Mouse (Mus musculus) embryonic facial prominence, embryonic 15.5 days (tissue): Measurements from ENCODE around the gene Tmem141. TPM values are rescaled to one million over a fixed set of nuclear protein-coding genes. Genes with fewer than 3 reads are reported as not detected.

Experiments
- ATAC-seq: fragments of 200-750 bp; cut with Nextera tagmentation; 2 replicates; pipeline ENCODE4 v1.8.0; 2017; ENCODE audit warnings: low read depth, moderate TSS enrichment; ENCODE audit not compliant: insufficient number of reproducible peaks, low FRiP score, low TSS enrichment
- H3K27ac ChIP-seq: fragments of 300-500 bp; sonication (generic); replicated peaks from 2 replicates; pipeline ENCODE4 v1.5.1; 2015; ENCODE audit warnings: mild to moderate bottlenecking, inconsistent platforms
- H3K27me3 ChIP-seq: fragments of 300-500 bp; sonication (generic); 2 replicates; pipeline ENCODE4 v1.6.1; 2015; ENCODE audit warnings: inconsistent platforms
- H3K36me3 ChIP-seq: fragments of 300-500 bp; sonication (generic); 2 replicates; pipeline ENCODE4 v1.6.1; 2015; ENCODE audit warnings: mild to moderate bottlenecking, inconsistent platforms
- H3K4me1 ChIP-seq: fragments of 300-500 bp; sonication (generic); 2 replicates; pipeline ENCODE4 v1.6.1; 2015; ENCODE audit warnings: inconsistent platforms
- H3K4me2 ChIP-seq: fragments of 300-500 bp; sonication (generic); replicated peaks from 2 replicates; pipeline ENCODE4 v1.6.1; 2015; ENCODE audit warnings: mild to moderate bottlenecking, inconsistent platforms
- H3K4me3 ChIP-seq: fragments of 300-500 bp; sonication (generic); replicated peaks from 2 replicates; pipeline ENCODE4 v1.5.1; 2015; ENCODE audit warnings: mild to moderate bottlenecking, inconsistent platforms
- H3K9ac ChIP-seq: fragments of 300-500 bp; sonication (generic); 2 replicates; pipeline ENCODE4 v1.6.1; 2015; ENCODE audit warnings: inconsistent platforms
- H3K9me3 ChIP-seq: fragments of 300-500 bp; sonication (generic); replicated peaks from 2 replicates; pipeline ENCODE4 v1.6.1; 2016; ENCODE audit warnings: inconsistent platforms
- WGBS: fragments of 180-500 bp; shearing (Covaris S2); methylation state at CpG from one replicate; pipeline ENCODE4 v1.1.7; 2015; 5-methylcytosine and 5-hydroxymethylcytosine counted together
- polyA plus RNA-seq: library from polyadenylated mRNA; unstranded; fragments of >200 nt; fragmentation: Nextera tagmentation; extraction: Ambion mirVana; gene quantifications from 2 replicates; pipeline ENCODE4 v1.2.1, GENCODE M21; 2015

Gene Tmem141
- polyA plus RNA-seq = 28.6 and 30.5 TPM in 2 replicates

DNA sequence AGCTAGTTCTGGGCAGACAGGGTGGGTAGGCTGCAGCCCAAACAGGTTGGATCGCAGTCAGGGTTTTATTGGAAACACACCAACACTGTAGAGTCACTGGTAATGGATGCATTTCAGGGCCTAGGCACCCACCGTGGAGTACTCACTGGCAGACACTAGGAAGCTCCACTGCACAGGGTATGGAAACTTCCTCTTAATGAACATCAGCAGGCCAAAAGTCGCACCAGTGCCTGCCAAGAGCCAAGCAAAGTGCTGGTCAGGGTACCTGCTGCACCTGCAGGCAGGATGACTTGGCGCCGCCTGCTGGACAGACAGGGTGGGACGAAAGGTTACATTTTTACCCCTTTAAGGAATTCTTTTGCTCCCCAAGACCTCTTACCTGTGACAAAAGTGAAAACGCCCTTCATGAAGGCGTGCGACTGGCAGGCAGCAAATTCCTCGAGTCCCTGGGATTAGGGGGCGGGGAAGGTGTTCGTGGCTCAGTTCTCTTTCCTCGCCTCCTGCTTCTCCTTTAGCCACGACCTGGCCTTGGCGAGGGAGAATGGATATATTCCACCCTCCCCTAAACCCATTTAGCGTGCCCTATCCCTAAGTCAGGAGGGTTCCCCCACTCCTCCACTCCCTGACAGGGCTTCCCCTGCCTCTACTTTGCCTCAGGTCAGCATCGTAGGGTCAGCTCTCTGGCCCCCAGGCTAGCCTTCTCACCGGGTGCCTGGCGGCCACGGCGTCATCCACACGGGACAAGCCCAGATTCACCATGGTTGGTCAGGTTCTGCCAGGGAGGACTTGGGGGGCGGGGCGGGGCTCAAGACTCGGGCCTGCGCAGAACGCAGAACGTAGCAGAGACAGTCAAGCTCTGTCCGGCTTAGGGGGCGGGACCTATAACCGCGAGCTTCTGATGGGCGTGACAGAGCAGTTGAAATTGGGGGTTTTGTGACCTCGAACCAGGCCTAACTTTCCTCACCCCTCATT lies at the start of gene Tmem141:
TSS of gene Tmem141 (minus strand) at position 777 of the 972 bp plus-strand sequence.
- peak within 1 kb of the TSS; percentile 83 for H3K4me2 ChIP-seq
- peaks cover 16% of the 10 kb centered on the region for H3K27me3 ChIP-seq
- ATAC-seq = peak; percentile 84
- H3K9ac ChIP-seq = peak within 1 kb of the TSS; percentile 35; the same call in 1 of the 2 replicates
- peak within 1 kb of the TSS; percentile 53 for H3K4me3 ChIP-seq
- peaks cover 22% of the 10 kb centered on the region for H3K4me1 ChIP-seq
- no peaks in the 10 kb centered on the region for H3K36me3 ChIP-seq
- WGBS = 5% methylated on average over 34 of the region's 34 CpGs
- H3K27ac ChIP-seq = peak within 1 kb of the TSS; percentile 71
- H3K9me3 ChIP-seq = no peaks in the 10 kb centered on the region

DNA sequence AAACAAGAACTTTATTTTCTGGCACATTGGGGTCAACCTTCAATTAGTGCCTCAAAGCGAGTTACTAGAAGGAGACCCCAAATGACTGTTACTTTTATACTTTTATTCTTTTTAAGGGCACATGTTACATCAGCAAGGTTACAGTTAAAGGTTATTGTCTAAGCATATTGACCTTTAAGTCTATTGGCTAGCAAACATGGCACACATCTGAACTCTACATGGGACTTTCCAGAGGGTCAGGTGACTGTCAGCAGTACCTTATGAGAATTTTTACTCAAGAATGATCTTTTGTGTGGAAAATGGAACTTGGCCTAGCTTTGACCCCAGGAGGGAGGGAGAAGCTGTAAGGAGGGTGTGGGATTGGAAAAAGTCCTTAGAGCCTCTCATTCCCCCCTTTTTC lies 44.7 kb upstream of the Tmem141 start:
- Histone ChIP-seq H3K9ac (no peak overlapping the region), H3K27me3 (no peaks in the 10 kb centered on the region), H3K27ac (no peak overlapping the region), H3K36me3 (no peaks in the 10 kb centered on the region), H3K4me2 (no peak overlapping the region), H3K4me3 (no peak overlapping the region), H3K9me3 (no peaks in the 10 kb centered on the region), H3K4me1 (no peaks in the 10 kb centered on the region)
- 62% methylated on average over 1 of the region's 1 CpGs for WGBS
- ATAC-seq = no peak

DNA sequence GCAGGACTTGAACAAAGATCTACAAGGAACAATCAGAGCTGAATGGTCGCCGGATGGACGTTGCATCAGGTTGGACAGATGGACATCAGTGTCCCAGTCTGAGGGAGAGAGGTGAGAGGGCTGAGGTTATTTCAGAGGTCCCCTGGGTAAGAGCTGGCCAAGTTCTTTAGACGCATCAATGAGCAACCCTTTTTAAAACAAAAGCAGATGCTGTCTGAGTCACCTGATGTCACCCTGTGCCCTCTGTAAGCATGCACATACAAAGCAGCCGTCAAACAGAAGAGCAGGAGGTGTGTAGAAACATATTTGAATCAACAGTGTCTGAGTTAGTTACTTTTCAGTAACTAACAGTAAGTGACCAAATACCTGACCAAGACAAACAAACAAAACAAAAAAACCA lies 42.3 kb upstream of the Tmem141 start:
- H3K4me1 ChIP-seq = no peaks in the 10 kb centered on the region
- no peak overlapping the region for H3K4me3 ChIP-seq
- H3K4me2 ChIP-seq = no peak overlapping the region
- no peaks in the 10 kb centered on the region for H3K27me3 ChIP-seq
- no peaks in the 10 kb centered on the region for H3K9me3 ChIP-seq
- ATAC-seq = no peak
- no peak overlapping the region for H3K9ac ChIP-seq
- H3K27ac ChIP-seq = no peak overlapping the region
- WGBS = 70% methylated on average over 5 of the region's 5 CpGs
- no peaks in the 10 kb centered on the region for H3K36me3 ChIP-seq

DNA sequence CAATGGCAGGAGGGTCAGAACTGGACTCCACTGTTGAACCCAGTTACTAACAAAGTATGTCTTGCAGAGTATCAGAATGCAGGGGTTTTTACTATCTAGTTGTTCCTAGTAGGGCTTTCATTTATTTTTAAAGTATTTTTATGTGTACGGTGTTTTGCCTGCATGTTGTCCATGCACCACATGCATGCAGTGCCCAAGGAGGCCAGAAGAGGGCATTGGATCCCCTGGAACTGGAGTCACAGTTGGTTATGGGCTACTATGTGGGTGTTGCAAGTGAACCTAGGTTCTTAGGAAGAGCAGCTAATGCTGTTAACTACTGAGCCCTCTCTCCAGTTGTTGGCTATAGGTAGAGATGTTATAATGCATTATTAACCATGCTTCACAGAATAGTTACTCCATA lies 41.7 kb upstream of the Tmem141 start:
- Histone ChIP-seq H3K9me3 (no peaks in the 10 kb centered on the region), H3K4me2 (no peak overlapping the region), H3K4me1 (no peaks in the 10 kb centered on the region), H3K27me3 (no peaks in the 10 kb centered on the region), H3K4me3 (no peak overlapping the region), H3K27ac (no peak overlapping the region), H3K36me3 (no peaks in the 10 kb centered on the region), H3K9ac (no peak overlapping the region)
- 60% methylated on average over 1 of the region's 1 CpGs for WGBS
- ATAC-seq = no peak

DNA sequence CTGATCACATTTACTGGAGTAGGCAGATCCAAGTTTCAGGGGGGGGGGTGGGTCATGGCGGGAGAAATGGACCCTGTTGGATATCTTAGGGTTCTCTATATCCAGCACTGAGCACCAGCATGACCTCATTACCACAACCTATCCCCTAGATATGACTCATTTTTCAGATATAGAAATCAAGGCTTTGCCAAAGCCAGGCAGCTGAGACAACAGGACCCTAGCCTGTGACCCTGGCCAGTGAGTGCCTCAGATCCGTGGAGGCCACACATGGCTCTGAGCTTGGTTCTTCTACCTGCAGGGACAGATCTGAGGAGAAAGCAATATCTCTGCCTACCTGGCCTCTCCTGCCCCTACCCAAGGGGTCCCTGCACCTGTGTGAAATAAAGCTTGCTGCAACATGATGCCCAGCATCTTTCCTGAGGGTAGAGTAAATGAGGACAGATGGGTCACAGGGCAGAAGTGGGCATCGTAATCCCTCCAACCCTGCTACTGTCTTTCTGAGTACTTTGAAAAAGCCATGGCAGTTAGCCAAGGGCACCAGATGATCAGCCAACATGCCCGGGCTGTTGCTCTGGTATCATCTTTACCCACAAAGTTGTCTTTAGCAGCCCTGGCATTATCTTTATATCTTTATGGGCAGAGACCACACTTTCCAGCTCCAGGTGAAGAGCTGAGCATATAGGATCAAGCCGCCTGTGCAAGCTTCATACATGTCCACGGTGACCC lies 39.6 kb upstream of the Tmem141 start:
- Histone ChIP-seq H3K27ac (no peak overlapping the region), H3K4me3 (no peak overlapping the region), H3K9me3 (no peaks in the 10 kb centered on the region), H3K27me3 (no peaks in the 10 kb centered on the region), H3K9ac (no peak overlapping the region), H3K4me2 (no peak overlapping the region), H3K36me3 (no peaks in the 10 kb centered on the region), H3K4me1 (no peaks in the 10 kb centered on the region)
- WGBS = 79% methylated on average over 6 of the region's 6 CpGs
- ATAC-seq = no peak

DNA sequence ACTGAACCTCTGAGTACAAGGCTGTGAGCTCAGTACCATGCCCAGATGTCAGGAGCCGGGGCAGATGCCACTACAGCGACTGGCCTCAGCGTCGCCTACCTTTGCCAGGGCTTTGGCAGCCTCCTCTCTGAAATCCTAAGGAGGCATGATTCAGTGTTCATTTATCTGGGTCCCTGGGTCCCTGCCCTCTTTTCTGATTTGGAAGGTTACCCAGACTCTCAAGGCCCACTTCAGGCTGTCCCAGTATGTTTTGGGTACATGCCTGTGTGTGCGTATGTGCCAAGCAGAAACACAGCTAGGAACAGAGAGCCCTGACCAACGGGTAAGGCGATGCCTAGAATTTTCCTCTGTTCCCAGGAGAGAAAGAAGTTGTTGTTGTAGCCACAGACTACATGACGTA lies 38.5 kb upstream of the Tmem141 start:
- no peak overlapping the region for H3K4me2 ChIP-seq
- H3K4me1 ChIP-seq = no peaks in the 10 kb centered on the region
- H3K4me3 ChIP-seq = no peak overlapping the region
- no peaks in the 10 kb centered on the region for H3K27me3 ChIP-seq
- WGBS = 81% methylated on average over 8 of the region's 8 CpGs
- no peaks in the 10 kb centered on the region for H3K9me3 ChIP-seq
- H3K36me3 ChIP-seq = no peaks in the 10 kb centered on the region
- H3K9ac ChIP-seq = no peak overlapping the region
- no peak overlapping the region for H3K27ac ChIP-seq
- no peak for ATAC-seq

DNA sequence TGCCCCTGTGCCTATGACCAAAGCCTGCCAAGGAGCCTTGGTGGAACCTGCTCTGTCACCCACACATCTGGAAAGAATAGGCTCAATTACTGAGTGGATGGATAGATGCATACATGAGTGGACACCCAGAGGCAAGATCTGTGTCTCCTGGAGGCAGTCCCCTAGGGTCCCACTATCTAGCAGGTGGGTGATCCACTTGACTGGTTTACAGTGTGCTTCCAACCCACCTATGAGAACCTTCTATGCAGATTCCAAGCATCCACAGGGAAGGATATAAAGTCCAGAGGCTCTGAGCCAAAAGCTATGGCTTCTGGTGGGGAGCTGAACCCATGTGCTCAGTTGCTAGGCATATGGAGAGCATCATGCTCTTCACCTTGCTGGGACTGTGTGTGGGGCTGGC lies 35.8 kb upstream of the Tmem141 start, which contains the start of gene Lcn5:
TSS of gene Lcn5 (plus strand) at position 301 of the 400 bp plus-strand sequence.
- Histone ChIP-seq H3K4me2 (no peak within 1 kb of the TSS), H3K27ac (no peak within 1 kb of the TSS), H3K4me1 (no peaks in the 10 kb centered on the region), H3K9ac (no peak within 1 kb of the TSS), H3K4me3 (no peak within 1 kb of the TSS), H3K9me3 (no peaks in the 10 kb centered on the region), H3K27me3 (no peaks in the 10 kb centered on the region), H3K36me3 (no peaks in the 10 kb centered on the region)
- no peak for ATAC-seq

DNA sequence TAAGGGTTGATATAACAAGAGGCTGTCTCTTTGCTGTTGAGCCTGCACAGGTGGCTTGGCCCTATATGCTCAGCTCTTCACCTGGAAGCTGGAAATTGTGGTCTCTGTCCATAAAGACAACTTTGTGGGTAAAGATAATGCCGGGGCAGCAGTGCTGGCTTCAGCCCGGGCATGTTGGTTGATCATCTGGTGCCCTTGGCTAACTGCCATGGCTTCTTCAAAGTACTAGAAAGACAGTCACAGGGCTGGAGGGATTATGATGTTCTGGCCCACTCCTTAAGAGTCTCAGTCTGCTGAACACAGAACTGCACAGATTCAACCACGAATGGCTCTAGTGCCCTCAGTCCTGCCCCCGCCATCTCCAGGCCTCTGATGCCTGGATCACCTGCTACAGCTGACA lies 35.4 kb upstream of the Tmem141 start:
- Histone ChIP-seq H3K36me3 (no peaks in the 10 kb centered on the region), H3K27ac (no peak overlapping the region), H3K9me3 (no peaks in the 10 kb centered on the region), H3K4me2 (no peak overlapping the region), H3K4me3 (no peak overlapping the region), H3K4me1 (no peaks in the 10 kb centered on the region), H3K9ac (no peak overlapping the region), H3K27me3 (no peaks in the 10 kb centered on the region)
- ATAC-seq = no peak
- 82% methylated on average over 4 of the region's 4 CpGs for whole genome bisulfite sequencing

DNA sequence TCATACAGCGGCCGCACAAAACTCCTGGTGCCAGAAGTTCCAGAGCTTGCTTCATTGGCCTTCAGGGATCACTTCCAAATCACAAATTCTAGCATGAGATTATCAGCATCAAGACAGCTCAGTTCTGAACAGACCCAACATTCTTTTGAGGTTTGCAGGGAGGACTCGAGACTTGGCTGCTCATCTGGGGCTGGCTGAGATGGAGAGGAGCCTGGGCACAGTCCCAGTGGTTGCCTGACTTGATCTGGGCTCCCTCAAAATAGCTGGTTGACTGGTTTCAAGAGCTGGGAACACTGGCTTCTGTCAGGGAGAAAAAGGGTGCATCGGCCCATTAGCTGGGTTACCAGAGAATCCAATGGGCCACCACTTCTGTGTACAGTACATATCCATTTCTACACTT lies 34.9 kb upstream of the Tmem141 start:
- no peaks in the 10 kb centered on the region for H3K36me3 ChIP-seq
- H3K27ac ChIP-seq = no peak overlapping the region
- no peak overlapping the region for H3K9ac ChIP-seq
- H3K4me3 ChIP-seq = no peak overlapping the region
- no peak for ATAC-seq
- H3K27me3 ChIP-seq = no peaks in the 10 kb centered on the region
- no peaks in the 10 kb centered on the region for H3K4me1 ChIP-seq
- no peak overlapping the region for H3K4me2 ChIP-seq
- H3K9me3 ChIP-seq = no peaks in the 10 kb centered on the region
- 74% methylated on average over 4 of the region's 4 CpGs for WGBS

DNA sequence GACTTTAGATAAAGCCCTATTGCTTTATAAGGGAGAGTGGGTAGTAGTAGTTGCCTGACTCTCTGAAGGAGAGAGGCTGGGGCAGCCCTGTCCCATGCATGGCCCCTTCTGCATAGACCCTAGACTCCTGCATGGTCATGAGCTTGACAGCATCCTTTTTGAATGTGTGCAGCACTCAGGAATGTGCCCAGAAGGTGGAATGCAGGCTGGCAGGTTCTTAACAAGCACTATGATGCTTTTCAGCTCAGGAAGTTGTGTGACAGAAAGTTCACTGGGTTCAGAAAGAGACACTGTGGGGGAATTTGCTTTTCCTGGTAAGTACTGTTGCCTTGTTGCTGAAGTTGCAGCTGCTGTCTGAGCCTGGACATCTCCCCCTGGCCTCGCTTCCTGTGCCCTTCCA lies 32.7 kb upstream of the Tmem141 start:
- H3K9me3 ChIP-seq = no peaks in the 10 kb centered on the region
- H3K9ac ChIP-seq = no peak overlapping the region
- H3K4me1 ChIP-seq = no peaks in the 10 kb centered on the region
- ATAC-seq = no peak
- no peak overlapping the region for H3K4me2 ChIP-seq
- no peak overlapping the region for H3K4me3 ChIP-seq
- no peaks in the 10 kb centered on the region for H3K36me3 ChIP-seq
- 32% methylated on average over 1 of the region's 1 CpGs for WGBS
- no peaks in the 10 kb centered on the region for H3K27me3 ChIP-seq
- no peak overlapping the region for H3K27ac ChIP-seq

DNA sequence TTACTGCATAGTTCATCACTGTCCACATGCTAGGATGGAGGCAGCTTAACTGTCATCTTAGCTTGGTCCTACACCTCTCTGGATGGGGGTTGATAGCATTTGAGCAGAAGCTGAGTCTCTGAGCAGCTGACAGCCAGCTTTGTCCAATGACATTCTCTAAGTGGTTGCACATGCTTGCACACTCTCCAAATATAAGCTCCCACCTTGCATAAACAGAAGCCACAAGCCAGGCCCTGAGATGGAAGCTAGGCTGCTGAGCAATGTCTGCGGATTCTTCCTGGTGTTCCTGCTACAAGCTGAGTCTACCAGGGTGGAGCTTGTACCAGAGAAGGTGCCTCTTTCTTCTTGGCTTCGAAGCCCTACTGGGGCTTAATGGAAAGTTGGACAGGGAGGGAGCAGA lies 31.1 kb upstream of the Tmem141 start, which contains the start of gene Lcn8:
TSS of gene Lcn8 (plus strand) at position 219 of the 400 bp plus-strand sequence.
- no peak within 1 kb of the TSS for H3K4me2 ChIP-seq
- H3K27ac ChIP-seq = no peak within 1 kb of the TSS
- no peak within 1 kb of the TSS for H3K9ac ChIP-seq
- ATAC-seq = no peak
- no peak within 1 kb of the TSS for H3K4me3 ChIP-seq
- H3K9me3 ChIP-seq = no peaks in the 10 kb centered on the region
- H3K27me3 ChIP-seq = no peaks in the 10 kb centered on the region
- H3K36me3 ChIP-seq = no peaks in the 10 kb centered on the region
- no peaks in the 10 kb centered on the region for H3K4me1 ChIP-seq
- WGBS = 67% methylated on average over 2 of the region's 2 CpGs
